Mouse (Mus musculus) layer of hippocampus, postnatal 25 days (tissue): ENCODE data around the gene Gm7978. TPM values are rescaled to one million over a fixed set of nuclear protein-coding genes. Genes with fewer than 3 reads are reported as not detected.
"Not testable (repeated sequence)": the region's sequence is repeated elsewhere in the genome, so short reads cannot be mapped to it uniquely, and the experiment has no call there.

Source experiments
- DNase-seq, 2 experiments: peaks; one replicate each; pipeline ENCODE4 v3.0.0; 2022; ENCODE audit warnings: mixed read lengths in 2 of 2, low spot score in 1 of 2; ENCODE audit errors: extremely low spot score in 1 of 2
- total RNA-seq, 2 experiments: library from RNA; stranded (reverse); gene quantifications; 2 replicates each; pipeline ENCODE4 v1.2.3; 2021

The Gm7978 gene
- not detected for total RNA-seq

DNA sequence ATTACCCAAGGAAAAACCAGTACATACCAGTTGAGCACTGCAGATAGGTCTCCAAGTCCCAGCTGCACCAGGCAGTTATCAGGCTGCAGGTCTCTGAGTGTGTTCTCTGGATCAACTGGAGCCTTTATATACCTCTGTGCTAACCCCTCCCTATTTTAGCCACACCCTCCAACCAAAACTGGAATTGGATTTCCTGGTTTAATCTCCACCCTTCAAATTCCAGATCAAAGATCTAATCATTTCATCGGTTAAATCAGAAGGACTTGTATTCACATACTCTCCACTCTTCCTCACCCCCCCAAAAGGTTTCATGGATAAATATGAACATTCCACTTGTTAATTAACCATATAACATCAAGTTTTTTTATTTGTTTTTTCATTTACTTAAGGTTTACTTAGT is at the start of gene Gm7978:
Gene Gm7978 (minus strand): TSS at position 101 of the 400 bp plus-strand sequence.
- DNase-seq = not testable (repeated sequence)

DNA sequence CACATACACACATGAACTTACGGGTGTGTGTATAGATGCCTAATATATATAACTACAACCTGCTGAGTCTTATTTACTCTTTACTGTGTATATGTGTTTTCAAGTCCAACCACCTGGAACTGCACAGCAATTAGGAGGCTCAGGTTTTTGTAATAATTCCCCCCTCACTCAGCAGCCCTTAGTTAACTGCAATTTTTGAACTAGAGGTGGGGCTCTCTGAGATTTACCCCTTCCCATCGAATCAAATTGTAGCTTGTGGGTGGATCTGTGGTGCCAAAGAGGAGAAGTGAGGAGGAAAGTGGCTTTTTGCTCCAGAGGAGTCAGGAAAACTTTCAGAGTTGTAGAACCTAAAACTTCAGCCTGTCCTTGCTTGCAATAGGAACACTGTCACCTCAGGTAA is 39.7 kb upstream of the Gm7978 start, which contains the start of gene E330014E10Rik:
Gene E330014E10Rik (plus strand): TSS at position 301 of the 400 bp plus-strand sequence.
- DNase-seq = not testable (repeated sequence)

DNA sequence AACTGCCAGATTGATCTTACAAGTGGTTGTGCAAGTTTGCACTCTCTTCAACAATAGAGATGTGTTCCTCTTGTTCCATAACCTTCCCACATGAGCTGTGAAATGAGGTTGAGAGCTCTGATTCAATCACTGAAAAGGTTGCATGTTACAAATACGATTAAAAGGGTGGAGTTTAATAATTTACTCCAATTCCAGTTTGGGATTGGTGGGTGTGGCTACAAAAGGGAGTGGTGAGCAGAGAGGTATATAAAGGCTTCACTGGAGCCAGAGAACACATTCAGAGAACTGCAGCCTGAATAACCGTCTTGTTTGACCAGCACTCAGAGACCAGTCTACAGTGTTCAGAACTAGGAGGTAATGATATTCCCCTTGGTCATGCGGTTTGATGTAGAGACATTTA is 5.7 kb upstream of the Gm7978 start, which contains the start of gene Gm7982:
Gene Gm7982 (plus strand): TSS at position 301 of the 400 bp plus-strand sequence.
- not testable (repeated sequence) for DNase-seq

Other genes with a start within 250 kb of the Gm7978 start
- gene Gm3286, start 225.4 kb downstream of the Gm7978 start, total RNA-seq = not detected
- not detected for gene Gm7971, start 141.3 kb downstream of the Gm7978 start, total RNA-seq
- gene Gm7982, start 5.8 kb upstream of the Gm7978 start, total RNA-seq = not detected
- not detected for gene E330014E10Rik, start 39.8 kb upstream of the Gm7978 start, total RNA-seq
- not detected for gene Cxcl13, start 220.8 kb upstream of the Gm7978 start, total RNA-seq